Mouse (Mus musculus): Measurements from ENCODE around the gene Bnip1.

The Bnip1 gene

DNA sequence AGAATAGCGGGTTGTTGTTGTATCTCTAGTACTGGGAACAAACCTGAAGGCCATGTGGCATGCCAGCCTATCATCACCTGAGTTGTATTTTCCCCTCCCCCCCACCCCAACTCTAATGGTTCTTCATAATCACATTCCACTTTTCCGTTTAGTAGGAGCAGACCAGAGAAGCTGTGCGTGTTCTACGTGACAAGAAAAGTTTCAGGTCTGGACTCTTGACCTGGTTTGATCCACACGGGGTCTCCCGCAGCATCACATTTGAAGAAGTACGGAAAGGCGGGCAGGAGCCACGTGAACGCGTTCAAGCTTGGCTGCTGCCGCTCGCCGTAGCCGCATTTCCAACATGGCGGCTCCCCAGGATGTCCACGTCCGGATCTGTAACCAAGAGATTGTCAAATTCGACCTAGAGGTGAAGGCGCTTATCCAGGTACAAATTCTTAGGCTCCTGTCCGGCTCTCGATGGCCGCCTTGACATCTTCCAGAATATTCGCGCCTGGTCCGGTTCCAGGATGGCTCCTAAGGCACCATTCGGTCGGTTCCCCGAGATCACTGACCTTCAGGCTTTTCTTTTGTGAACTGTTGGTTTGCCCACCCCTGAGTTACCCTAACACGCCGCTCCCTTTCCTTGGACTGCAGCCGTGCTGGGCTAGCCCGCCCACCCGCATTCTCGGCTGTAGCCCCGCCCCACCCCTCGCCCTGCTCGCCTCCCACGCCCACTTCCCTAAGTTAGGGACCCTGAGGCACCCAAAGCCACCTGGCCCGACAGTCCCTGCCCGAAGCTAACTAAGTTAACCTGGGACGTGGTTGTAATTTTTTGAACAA, at the start of gene Bnip1:
Gene Bnip1 (plus strand): TSS at position 317 of the 822 bp plus-strand sequence.
- DNase-seq (ENCODE audit: low spot score in 2 of 2): peak; percentile 48 to 78

DNA sequence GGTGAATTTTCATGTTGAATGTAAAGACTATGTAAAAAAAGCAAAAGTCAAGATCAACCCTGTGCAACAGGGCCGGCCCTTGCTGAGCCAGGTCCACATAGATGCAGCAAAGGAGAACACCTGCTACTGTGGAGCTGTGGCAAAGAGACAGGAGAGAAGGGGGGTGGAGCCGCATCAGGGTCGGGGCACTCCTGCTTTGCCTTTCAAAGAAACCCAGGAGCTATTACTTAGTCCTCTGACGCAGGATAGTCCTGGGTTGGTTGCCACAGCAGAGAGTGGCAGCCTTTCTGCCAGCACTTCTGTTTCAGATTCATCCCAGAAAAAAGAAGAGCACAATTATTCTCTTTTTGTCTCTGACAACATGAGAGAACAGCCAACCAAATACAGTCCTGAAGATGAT, 38.3 kb upstream of the Bnip1 start:
- DNase-seq (ENCODE audit: low spot score in 2 of 2): no peak

DNA sequence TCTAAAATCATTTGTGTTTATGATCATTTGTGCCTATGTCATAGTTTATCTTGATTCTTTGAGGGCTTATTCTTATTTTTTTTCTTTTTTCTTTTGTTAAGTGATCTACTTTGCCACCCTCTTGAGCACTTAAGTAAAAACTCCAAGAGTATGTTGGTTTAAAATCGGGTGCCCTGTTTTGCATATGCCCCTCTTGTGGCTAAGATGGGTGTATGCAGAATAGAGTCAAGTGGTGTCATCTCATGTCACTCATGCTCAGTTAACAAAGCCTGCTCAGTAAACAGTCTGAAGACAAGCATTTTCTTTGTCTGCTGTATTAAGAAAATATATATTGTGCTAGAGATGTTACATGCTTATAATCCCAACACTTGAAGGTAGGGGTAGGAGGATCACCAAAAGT, 37.6 kb upstream of the Bnip1 start:
- DNase-seq (ENCODE audit: low spot score in 2 of 2): no peak

DNA sequence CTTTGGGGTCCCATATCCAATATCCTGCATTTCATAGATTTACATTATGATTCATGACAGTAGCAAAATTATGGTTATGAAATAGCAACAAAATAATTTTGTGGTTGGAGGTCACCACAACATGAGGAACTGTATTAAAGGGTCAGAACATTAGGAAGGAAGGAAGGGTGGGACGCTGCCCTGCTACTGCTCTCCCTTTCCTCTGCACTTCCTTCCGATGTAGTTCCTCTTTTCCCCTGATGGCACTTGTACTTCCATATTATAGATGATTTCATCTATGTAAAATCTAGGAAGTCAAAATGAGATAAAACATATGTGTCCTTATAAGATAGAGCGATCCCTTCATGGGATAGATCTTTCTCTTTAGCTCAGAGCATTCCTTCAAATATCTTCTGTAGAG, 30.9 kb upstream of the Bnip1 start:
- no peak for DNase-seq (ENCODE audit: low spot score in 2 of 2)

DNA sequence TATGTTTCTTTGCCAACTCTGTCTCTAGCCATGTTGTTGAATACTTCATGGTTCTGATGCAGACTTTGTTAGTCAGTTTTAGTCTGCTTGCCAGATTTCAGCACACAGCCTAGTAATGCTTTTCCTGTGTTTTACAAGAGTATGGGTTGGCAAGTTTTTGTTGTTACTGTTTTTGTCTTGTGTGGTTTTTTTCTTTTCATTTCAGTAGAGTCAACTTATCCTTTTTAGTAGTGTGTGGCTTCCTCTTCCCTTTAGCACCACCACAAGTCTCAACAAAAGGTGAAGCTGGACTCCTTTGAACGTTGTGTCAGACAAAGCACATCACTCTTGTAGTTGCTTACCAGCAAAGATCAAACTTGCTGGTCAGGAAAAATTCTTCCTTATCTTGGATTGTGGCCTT, 28.6 kb upstream of the Bnip1 start:
- no peak for DNase-seq (ENCODE audit: low spot score in 2 of 2)

DNA sequence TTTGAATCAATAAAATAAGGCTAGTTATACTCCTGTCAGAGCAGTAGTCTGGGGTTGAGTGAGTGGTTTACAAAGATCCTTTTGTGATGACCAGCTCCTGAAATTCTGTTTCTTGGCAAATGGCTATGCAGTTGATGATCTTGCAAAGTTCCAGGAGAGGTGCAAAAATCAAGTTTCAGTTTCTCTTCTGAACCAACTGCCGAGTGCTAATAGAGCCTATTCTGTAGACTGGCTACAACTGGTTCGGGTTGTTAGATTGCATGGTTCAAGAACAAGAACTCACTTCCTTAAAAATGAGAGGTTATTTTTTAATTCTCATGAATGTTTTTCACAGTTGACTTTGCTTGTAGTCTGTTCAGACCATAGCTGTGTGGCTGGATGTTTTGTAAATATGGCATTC, 27.4 kb upstream of the Bnip1 start:
- no peak for DNase-seq (ENCODE audit: low spot score in 2 of 2)

DNA sequence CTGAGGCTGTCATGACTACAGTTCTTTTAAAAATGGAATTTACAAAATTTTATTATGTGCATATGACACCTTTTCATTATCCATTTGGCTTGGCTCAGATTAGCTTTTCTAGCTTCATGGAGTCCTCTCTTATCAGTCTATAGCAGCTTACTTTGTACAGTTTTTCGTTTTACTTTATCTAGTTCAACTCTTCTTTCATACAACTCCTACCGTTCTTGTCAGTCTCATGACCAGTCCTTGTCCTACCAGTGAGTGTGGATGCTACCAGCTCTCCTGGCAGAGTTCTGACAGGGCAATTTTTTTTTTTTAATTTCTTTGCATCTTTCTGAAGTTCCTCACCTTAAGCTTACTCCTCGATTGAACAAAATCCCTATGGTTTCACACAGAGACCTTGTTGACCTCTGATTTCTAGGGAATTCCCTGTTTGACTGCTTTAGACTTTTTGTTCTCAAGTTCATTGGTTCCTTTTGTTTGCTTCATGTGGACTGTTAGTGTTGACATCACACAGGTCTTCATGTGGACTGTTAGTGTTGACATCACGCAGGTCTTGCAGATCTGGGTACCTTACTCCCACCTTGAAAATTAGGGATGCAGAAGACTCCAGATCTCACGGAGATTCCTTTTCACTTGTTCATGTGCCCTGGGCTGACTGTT, 13.6 kb upstream of the Bnip1 start:
- no peak for DNase-seq (ENCODE audit: low spot score in 2 of 2)

DNA sequence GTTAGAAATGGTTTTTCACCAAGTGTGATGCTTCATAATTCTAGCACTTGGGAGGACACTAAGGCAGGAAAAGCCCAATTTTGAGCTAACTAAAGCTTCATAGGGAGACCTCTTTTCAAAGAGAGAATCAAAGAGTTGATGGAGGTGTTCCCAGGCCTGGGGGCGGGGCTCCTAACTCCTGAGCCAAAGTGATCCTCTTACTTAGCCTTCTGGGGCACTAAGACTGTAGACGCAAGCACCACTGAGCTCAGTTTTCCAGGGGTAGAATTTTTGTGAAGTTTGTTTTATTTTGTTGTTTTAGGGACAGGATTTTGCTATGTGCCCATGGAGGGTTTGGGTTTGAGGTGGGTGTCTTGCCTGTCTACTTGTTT, 13.1 kb upstream of the Bnip1 start:
- DNase-seq (ENCODE audit: low spot score in 2 of 2): no peak

DNA sequence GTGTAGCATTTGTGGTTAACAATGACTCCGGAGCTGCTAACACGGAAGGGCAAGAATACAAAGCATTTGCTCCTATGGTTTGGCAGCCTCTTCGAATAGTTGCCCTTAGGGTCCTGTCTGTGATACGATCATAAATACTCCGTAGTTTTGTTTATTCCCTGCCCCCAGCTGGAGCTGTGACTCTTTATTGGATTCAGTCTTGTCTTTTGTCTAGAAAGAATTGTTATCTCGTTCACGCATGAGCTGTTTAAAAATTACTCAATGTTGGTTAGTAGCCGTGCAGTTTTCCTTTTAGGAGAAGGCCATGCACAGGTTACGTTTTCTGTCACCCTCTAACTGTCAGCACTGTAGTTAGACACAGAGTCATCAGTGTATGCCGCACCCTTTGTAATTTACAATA, 4.7 kb upstream of the Bnip1 start:
- DNase-seq (ENCODE audit: low spot score in 2 of 2): no peak

DNA sequence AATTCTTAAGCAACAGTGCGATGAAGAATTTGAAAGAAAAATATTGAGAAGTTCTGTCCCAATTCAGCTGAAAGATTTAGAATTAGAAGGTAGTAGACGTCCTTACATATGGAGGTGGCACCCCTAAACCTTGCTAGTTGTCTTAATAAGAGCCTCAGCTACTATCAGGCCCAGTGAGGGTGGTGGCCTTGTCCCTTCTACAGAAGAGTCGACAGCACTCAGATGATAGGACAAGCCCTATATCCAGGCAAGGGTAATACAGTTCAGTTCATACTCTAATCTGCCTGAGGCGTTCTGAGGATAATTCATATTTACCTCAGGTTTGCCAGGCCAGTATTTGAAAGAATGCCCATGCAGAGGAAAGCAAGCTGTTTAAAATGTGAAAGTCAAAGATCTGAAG, 2.9 kb upstream of the Bnip1 start:
- no peak for DNase-seq (ENCODE audit: low spot score in 2 of 2)

DNA sequence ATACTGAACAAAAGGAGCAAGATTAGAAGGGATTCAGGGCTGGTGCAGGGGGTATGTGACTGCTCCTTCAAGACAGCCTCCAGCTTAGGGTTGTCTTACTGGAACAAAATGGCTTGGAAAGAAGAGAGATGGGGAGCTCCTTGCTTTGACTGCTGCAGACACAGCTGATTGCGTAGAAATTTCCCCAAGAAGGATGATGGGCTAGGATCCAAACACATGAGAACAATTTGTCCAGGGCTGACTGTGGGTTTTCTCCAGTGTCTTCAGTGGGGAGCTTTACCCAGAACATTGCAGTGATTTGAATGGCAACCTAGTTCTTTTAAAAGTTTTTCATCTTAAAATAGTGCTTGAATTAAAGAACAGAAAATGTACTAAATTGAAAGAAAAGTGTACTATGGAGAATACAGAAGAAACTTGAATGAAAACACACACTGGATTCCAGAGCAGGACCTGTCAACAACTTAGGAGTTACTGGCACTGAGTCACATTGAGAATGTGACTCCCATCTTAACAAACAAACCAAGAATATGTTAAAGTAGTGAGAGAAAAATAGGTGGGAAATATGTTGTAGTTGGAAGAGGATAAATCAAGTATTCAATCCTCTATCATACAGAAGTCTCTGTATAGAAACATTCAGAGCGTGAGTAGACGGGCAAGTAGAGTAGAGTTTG, 2.3 kb upstream of the Bnip1 start:
- DNase-seq (ENCODE audit: low spot score in 2 of 2): no peak

DNA sequence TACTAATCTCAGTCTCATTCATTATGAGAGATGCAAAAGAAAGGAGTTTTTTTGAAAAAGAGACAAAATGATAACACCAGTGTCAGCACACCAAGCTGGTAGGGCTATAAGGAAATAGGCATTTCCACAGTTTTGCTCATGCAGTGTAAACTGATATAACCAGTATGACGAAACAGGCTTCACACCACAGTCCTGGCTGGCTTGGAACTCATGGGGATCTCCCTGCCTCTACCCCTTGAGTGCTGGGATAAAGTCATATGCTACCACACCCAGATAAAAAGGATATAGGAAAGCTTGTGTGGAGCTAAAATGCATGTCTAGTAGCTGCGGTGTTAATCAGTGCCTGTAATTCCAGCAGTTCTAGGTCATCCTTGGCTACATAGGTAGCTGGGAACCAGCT, 1.4 kb upstream of the Bnip1 start:
- no peak for DNase-seq (ENCODE audit: low spot score in 2 of 2)

DNA sequence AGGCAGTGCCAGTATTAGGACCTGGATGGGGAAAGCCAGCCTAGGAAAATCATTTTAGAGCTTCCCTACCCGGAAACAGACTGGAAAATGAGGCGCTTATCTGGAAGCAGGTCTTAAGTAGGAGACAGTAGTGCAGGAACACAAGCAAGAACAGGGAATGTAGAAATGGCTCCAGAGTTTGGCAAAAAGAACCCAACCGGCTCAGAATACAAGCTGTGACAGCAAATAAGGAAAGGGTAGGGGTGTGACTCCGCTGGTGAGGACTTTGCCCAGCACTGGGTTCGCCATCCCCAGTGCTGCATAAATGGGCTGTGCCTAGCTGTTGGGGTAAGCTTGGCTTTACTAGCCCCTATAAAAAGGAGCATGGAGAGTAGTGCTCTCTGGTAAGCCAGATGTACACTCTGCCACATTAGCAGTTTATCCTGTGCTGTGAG, 761 bp downstream of the Bnip1 start:
- no peak for DNase-seq (ENCODE audit: low spot score in 2 of 2)

DNA sequence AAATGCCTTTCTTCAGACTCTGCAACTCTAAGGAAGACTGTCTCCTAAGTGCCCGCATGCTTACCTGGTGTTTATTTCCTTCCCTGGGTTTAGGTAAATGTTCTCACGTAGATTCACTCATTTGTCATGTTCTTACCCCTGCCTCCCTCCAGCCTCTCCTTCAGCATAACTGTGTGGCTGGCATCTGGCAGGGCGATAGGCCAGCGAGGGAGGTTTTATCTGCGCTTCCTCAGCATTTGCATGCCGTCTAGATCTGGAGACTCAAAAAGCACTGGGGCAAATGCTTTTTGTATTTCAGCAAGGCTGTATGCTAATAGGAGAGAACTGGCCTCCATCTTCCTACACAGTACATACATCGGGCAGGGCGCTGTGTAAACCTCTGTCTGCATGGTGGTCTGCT, 3.7 kb downstream of the Bnip1 start:
- DNase-seq (ENCODE audit: low spot score in 2 of 2): no peak

DNA sequence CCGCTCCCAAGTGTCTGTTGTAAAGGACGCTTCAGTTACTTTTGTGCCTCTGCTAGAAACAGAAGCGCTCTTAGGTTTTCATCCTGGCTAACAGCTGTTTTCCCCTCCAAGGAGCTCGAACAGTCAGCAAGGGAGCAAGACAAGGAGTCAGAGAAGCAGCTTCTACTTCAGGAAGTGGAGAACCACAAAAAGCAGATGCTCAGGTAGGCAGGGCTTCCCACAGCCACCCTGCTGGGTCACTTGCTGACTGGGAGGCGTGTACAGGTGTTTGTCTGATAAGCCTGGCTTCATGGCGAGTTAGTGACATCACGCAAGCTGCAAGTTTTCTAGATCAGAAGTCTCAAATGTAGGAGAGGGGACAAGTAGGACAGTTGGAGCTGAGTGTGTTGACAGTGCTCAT, 5.7 kb downstream of the Bnip1 start:
- DNase-seq (ENCODE audit: low spot score in 2 of 2): no peak

DNA sequence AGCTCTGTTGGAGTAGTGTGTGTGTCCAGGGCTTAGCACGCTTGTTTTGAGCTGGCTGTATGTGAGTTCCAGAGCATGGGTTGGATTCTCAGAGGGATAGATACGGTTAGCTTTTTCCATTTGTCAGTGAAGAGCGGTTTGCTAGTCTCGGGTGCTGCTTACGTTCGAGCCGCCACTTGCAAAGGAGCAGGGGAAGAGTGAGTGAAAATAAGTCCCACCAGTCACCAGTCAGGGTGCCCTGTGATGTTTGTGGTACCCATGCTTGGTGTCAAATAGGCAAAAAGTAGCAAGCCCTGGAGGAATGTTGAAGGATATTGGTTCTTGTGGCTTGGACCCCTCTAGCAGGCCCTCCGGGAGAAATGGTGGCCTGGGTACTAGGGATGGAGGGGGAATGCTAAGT, 8.1 kb downstream of the Bnip1 start:
- DNase-seq (ENCODE audit: low spot score in 2 of 2): no peak

DNA sequence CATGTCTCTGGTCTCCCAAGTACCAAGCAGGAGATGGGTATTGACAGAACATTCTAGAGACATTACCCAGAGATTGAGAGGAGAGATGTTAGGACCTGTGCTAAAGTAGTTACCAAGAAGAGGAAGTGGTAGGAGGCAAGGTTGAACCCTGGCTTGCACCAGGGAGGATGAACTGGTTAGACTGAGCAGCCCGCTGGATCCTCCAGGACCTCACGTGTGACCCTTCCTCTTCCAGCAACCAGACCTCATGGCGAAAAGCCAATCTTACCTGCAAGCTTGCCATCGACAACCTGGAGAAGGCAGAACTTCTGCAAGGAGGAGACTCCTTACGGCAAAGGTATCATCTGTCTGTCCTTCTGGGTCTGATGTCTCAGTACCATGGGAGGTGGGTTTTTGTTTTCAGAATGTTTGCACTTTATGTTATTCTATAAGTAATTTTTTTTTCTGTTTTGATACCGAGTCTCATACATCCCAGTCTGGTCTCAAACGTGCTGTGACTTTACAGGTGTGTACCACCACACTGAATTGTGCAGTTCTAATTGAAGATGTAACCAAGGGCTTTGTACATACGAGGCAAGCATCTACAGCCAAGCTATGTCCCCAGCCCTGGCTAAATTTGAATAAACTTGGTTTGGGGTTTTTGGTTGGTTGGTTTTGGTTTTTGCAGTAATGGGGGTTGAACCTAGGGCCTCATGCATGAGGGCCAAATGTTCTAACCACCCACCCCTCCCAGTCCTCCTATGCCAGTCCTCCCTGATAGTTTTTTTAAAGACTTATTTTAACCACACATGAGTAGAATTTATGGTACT, 8.8 kb downstream of the Bnip1 start:
- no peak for DNase-seq (ENCODE audit: low spot score in 2 of 2)

DNA sequence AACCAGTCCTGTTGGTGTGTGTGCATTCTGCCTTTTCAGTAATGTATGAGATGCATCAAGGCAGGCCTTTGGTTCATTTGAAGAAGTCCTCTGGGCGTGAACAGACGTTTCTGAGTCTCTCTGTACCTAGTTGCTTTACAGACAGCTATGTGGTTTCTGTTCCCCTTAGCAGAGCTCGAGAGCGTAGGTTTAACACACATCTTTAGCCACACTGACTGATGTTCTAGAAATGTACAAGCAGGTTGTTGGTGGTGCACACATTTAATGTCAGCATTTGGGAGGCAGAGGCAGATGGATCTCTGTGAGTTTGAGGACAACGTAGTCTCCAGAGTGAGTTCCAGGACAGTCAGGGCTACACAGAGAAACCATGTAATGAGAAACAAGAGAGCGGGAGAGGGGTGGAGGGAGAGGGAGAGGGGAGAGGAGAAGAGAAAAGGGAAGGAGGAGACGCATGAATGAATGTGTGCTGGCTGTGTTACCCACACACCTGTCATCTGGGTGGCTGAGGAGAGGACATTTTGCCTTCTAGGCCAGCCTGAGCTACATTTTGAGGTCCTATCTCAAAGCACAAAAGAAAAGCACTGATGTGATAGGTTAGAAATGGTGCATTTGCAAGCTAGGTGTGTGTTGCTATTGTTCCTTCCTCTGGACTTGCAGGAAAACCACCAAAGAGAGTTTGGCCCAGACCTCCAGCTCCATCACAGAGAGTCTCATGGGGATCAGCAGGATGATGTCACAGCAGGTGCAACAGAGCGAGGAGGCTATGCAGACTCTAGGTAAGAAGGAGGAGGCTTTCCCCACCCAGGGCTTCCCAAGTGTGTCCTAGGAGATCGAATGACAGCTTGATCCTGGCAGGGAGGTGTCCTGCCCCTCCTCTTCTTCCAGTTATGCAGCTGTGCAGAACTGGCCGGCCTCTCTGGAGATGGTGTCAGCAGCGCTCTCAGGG, 9.7 kb downstream of the Bnip1 start:
- no peak for DNase-seq (ENCODE audit: low spot score in 2 of 2)

DNA sequence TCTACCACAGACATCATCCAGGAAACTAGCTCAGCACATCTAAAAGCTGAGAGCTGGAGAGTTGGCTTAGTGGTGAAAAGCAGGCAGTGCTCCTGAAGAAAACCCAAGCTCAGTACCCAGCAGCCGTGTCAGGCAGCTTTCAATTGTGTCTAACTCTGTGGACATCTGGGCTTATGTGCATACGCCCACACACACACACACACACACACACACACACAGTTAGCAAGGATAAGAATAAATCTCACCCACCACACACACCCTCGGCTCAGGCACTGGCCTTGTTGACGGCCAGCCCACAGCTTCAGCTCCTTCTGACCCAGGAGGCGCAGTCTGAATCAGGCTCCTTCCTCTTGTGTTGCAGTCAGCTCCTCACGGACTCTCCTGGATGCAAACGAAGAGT, 10.7 kb downstream of the Bnip1 start:
- peak in 1 of 2 experiments; percentile 52 for DNase-seq (ENCODE audit: low spot score in 2 of 2)

DNA sequence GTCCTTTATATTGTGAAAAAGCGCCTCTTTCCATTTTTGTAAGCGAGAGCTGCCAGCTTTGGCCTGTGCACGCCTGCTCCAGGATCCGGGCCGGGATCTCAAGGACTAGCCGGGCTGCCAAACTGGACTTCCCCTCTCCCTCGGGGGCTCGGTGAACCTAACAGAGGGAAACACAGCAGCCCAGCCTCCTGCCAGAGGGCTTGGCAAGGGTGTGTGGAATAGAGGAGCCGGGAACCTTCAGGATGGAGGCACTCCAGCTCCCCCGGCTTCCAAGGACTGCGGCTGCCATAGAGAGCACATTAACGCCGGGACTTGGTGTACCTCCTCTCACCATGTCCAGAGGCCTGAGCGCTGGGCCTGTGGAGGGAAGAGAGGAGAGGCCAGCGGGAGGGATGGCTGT, 11.2 kb downstream of the Bnip1 start:
- DNase-seq (ENCODE audit: low spot score in 2 of 2): no peak
